Mouse (Mus musculus) CH12.LX (cell line): ENCODE data around the gene Slc4a4. TPM values are rescaled to one million over a fixed set of nuclear protein-coding genes. Genes with fewer than 3 reads are reported as not detected.

ENCODE experiments used
- DNase-seq: peaks from one replicate; pipeline ENCODE4 v3.0.0-alpha.2; 2013; ENCODE audit errors: extremely low read depth
- H3K27ac ChIP-seq: 2 replicates; pipeline ENCODE4 v1.5.1; 2012; ENCODE audit warnings: low read depth, mild to moderate bottlenecking, control low read depth, moderate library complexity; ENCODE audit not compliant: insufficient read depth
- H3K27me3 ChIP-seq: replicated peaks from 2 replicates; pipeline ENCODE3; 2012; ENCODE audit warnings: inconsistent platforms
- H3K36me3 ChIP-seq, 2 experiments: replicated peaks in 1 of 2; 2 replicates each; pipeline versions ENCODE3 to v1.6.1; 2012; ENCODE audit warnings: inconsistent platforms in 1 of 2, low read length in 1 of 2, mild to moderate bottlenecking in 1 of 2, mixed read lengths in 1 of 2, moderate library complexity in 1 of 2; ENCODE audit not compliant: control insufficient read depth in 1 of 2, insufficient read depth in 1 of 2
- H3K4me1 ChIP-seq, 2 experiments: 2 replicates each; pipeline ENCODE4 v1.6.1; 2012; ENCODE audit warnings: inconsistent platforms in 1 of 2, moderate library complexity in 1 of 2; ENCODE audit not compliant: insufficient read depth in 2 of 2, control insufficient read depth in 1 of 2
- H3K4me2 ChIP-seq: 2 replicates; pipeline ENCODE4 v1.6.1; 2012; ENCODE audit warnings: low read depth, mild to moderate bottlenecking, control low read depth; ENCODE audit not compliant: poor library complexity, insufficient read depth, severe bottlenecking
- H3K4me3 ChIP-seq, 3 experiments: fragments of 150-350 bp in 1 of 3; sonication (generic) in 1 of 3; replicated peaks in 1 of 3; 2 replicates each; pipeline versions ENCODE3 to v1.5.1; 2011 to 2012; ENCODE audit warnings: low read depth in 2 of 3, low read length in 2 of 3, mild to moderate bottlenecking in 2 of 3, moderate library complexity in 2 of 3, control low read depth in 1 of 3, improper control_type of control experiment in 1 of 3, inconsistent platforms in 1 of 3, mixed read lengths in 1 of 3; ENCODE audit not compliant: poor library complexity in 1 of 3
- H3K79me2 ChIP-seq: replicated peaks from 2 replicates; pipeline ENCODE4 v1.6.1; 2012; ENCODE audit warnings: mild to moderate bottlenecking, moderate library complexity; ENCODE audit not compliant: control insufficient read depth, poor library complexity, insufficient read depth, severe bottlenecking; ENCODE audit errors: extremely low read depth
- H3K9ac ChIP-seq: 2 replicates; pipeline ENCODE4 v1.6.1; 2012; ENCODE audit warnings: low read depth, mild to moderate bottlenecking, control low read depth, moderate library complexity; ENCODE audit not compliant: insufficient read depth
- H3K9me3 ChIP-seq: replicated peaks from 2 replicates; pipeline ENCODE3; 2012; ENCODE audit warnings: low read length, inconsistent platforms, mixed read lengths
- BHLHE40 ChIP-seq: IDR thresholded peaks from 2 replicates; pipeline ENCODE4 v1.6.1; 2011; ENCODE audit warnings: mild to moderate bottlenecking, low read depth, low read length, improper control_type of control experiment
- CHD1 ChIP-seq: IDR thresholded peaks from 2 replicates; pipeline ENCODE4 v1.6.1; 2012; ENCODE audit warnings: low read depth, low read length, improper control_type of control experiment, inconsistent platforms
- CHD2 ChIP-seq: IDR thresholded peaks from 2 replicates; pipeline ENCODE4 v1.6.1; 2011; ENCODE audit warnings: low read length, improper control_type of control experiment
- CTCF ChIP-seq, 2 experiments: IDR thresholded peaks in 1 of 2; conservative IDR thresholded peaks in 1 of 2; 2 replicates each; pipeline ENCODE4 v1.5.1; 2011 to 2012; ENCODE audit warnings: low read depth in 2 of 2, low read length in 2 of 2, improper control_type of control experiment in 1 of 2, inconsistent platforms in 1 of 2, mild to moderate bottlenecking in 1 of 2, moderate library complexity in 1 of 2
- E2F4 ChIP-seq: IDR thresholded peaks from 2 replicates; pipeline ENCODE4 v1.6.1; 2011; ENCODE audit warnings: low read depth, low read length, improper control_type of control experiment; ENCODE audit not compliant: insufficient replicate concordance
- ELF1 ChIP-seq: IDR thresholded peaks from 2 replicates; pipeline ENCODE4 v1.6.1; 2014; ENCODE audit warnings: low read depth, mild to moderate bottlenecking, inconsistent platforms, low read length, improper control_type of control experiment
- ETS1 ChIP-seq: conservative IDR thresholded peaks from 2 replicates; pipeline ENCODE4 v1.6.1; 2012; ENCODE audit warnings: low read depth, mild to moderate bottlenecking, inconsistent platforms, low read length, improper control_type of control experiment, moderate library complexity
- GABPA ChIP-seq: IDR thresholded peaks from 2 replicates; pipeline ENCODE4 v1.6.1; 2012; ENCODE audit warnings: low read depth, low read length, improper control_type of control experiment, inconsistent platforms; ENCODE audit not compliant: insufficient replicate concordance
- IRF4 ChIP-seq: IDR thresholded peaks from 2 replicates; pipeline ENCODE4 v1.6.1; 2014; ENCODE audit warnings: low read depth, mild to moderate bottlenecking, inconsistent platforms, low read length, improper control_type of control experiment
- MAFK ChIP-seq: IDR thresholded peaks from 2 replicates; pipeline ENCODE4 v1.6.1; 2011; ENCODE audit warnings: low read length, improper control_type of control experiment; ENCODE audit not compliant: insufficient replicate concordance
- MEF2A ChIP-seq: IDR thresholded peaks from 2 replicates; pipeline ENCODE4 v1.6.1; 2014; ENCODE audit warnings: low read depth, mild to moderate bottlenecking, inconsistent platforms, low read length, improper control_type of control experiment, borderline replicate concordance
- NRF1 ChIP-seq: IDR thresholded peaks from 2 replicates; pipeline ENCODE4 v1.6.1; 2014; ENCODE audit warnings: low read depth, mild to moderate bottlenecking, inconsistent platforms, low read length, improper control_type of control experiment, moderate library complexity
- POLR2AphosphoS2 ChIP-seq: IDR thresholded peaks from 2 replicates; pipeline ENCODE4 v1.6.1; 2011; ENCODE audit warnings: low read depth, low read length, improper control_type of control experiment
- RAD21 ChIP-seq: IDR thresholded peaks from 2 replicates; pipeline ENCODE4 v1.6.1; 2011; ENCODE audit warnings: low read depth, mild to moderate bottlenecking, low read length, improper control_type of control experiment, moderate library complexity
- USF1 ChIP-seq: IDR thresholded peaks from 2 replicates; pipeline ENCODE4 v1.6.1; 2014; ENCODE audit warnings: low read depth, mild to moderate bottlenecking, inconsistent platforms, low read length, improper control_type of control experiment
- ZC3H11A ChIP-seq: IDR thresholded peaks from 2 replicates; pipeline ENCODE4 v1.6.1; 2012; ENCODE audit warnings: low read depth, mild to moderate bottlenecking, inconsistent platforms, low read length, improper control_type of control experiment
- ZMIZ1 ChIP-seq: IDR thresholded peaks from 2 replicates; pipeline ENCODE4 v1.6.1; 2012; ENCODE audit warnings: low read depth, mild to moderate bottlenecking, inconsistent platforms, low read length, improper control_type of control experiment
- dilution Hi-C: fragments of 300-500 bp; cut with MboI; formaldehyde crosslinking; loops from 2 replicates; pipeline ENCODE4 v1.14.3; 2020; ENCODE audit warnings: low sequenced_read_pairs; ENCODE audit not compliant: extremely low pct_unique_long_range_greater_than_20kb, extremely low pct_ligation_motif_present
- in situ Hi-C: fragments of 300-500 bp; cut with MboI; formaldehyde crosslinking; loops from 3 replicates; pipeline ENCODE4 v1.14.3; 2019; ENCODE audit warnings: low sequenced_read_pairs, low pct_ligation_motif_present, low pct_unique_long_range_greater_than_20kb, mixed read lengths
- polyA plus RNA-seq: library from polyadenylated mRNA; unstranded; fragments of >175 nt; gene quantifications from 2 replicates; pipeline ENCODE4 v1.2.1, GENCODE M21; 2012; ENCODE audit warnings: low read depth; ENCODE audit not compliant: insufficient read length
- total RNA-seq, 2 experiments: library from RNA; depleted of rRNA; stranded (reverse); fragments of 300-350 nt in 1 of 2; fragments of >200 nt in 1 of 2; gene quantifications; 2 replicates each; pipeline ENCODE4 v1.2.3; 2012 to 2014

Slc4a4 gene
- total and polyA plus RNA-seq, 3 experiments, result not detected

- in situ Hi-C loops, result no loop called here
- Histone ChIP-seq H3K36me3 (no peaks in the 10 kb centered on the region), H3K79me2 (no peaks in the 10 kb centered on the region), H3K9me3 (no peaks in the 10 kb centered on the region), H3K4me3 (no peak overlapping the region), H3K4me2 (no peak overlapping the region), H3K4me1 (peaks cover 0 to 47% of the 10 kb centered on the region in 2 experiments; a peak in 2 of 4 replicates), H3K9ac (no peak overlapping the region), H3K27ac (no peak overlapping the region), H3K27me3 (no peaks in the 10 kb centered on the region)
- DNase-seq, result peak; percentile 38
- dilution Hi-C loops, result no loop called here
- TF ChIP-seq GABPA (no peak), ZC3H11A (no peak), MEF2A (no peak), MAFK (no peak), E2F4 (no peak), RAD21 (no peak), ETS1 (no peak), POLR2AphosphoS2 (no peak), ELF1 (no peak), CHD1 (no peak), CTCF (conservative IDR thresholded peaks at IDR 0.05 in 1 of 2, IDR thresholded peaks at IDR 0.05 in 1 of 2; ENCODE audit: low read depth in 2 of 2, low read length in 2 of 2) (no peak), BHLHE40 (no peak), NRF1 (no peak), IRF4 (no peak), USF1 (no peak), ZMIZ1 (no peak), CHD2 (no peak)
Measured at GRCm38 (mm10) chr5:89280312-89280863, 393.8 kb downstream of the Slc4a4 start.

Other genes starting within 250 kb of the Slc4a4 start
- 56.8 and 60.5 TPM in 2 replicates for gene Grsf1, start 210.6 kb upstream of the Slc4a4 start, total RNA-seq (2012; rRNA removed)
- 109 and 115 TPM in 2 replicates for gene Grsf1, start 210.6 kb upstream of the Slc4a4 start, total RNA-seq (2014; rRNA removed)
- gene Grsf1, start 210.6 kb upstream of the Slc4a4 start, polyA plus RNA-seq, result 100 and 126 TPM in 2 replicates
- gene Mob1b, start 166.0 kb upstream of the Slc4a4 start, total RNA-seq (2012; rRNA removed), result 7.0 and 7.6 TPM in 2 replicates
- gene Mob1b, start 166.0 kb upstream of the Slc4a4 start, total RNA-seq (2014; rRNA removed), result 11.9 and 13.0 TPM in 2 replicates
- 9.0 and 10.5 TPM in 2 replicates for gene Mob1b, start 166.0 kb upstream of the Slc4a4 start, polyA plus RNA-seq
- 13.7 and 15.4 TPM in 2 replicates for gene Dck, start 121.8 kb upstream of the Slc4a4 start, total RNA-seq (2012; rRNA removed)
- 31.2 and 33.9 TPM in 2 replicates for gene Dck, start 121.8 kb upstream of the Slc4a4 start, total RNA-seq (2014; rRNA removed)
- gene Dck, start 121.8 kb upstream of the Slc4a4 start, polyA plus RNA-seq, result 20.9 and 25.5 TPM in 2 replicates